Mouse (Mus musculus): Measurements from ENCODE around the gene Casq1.

The Casq1 gene

DNA sequence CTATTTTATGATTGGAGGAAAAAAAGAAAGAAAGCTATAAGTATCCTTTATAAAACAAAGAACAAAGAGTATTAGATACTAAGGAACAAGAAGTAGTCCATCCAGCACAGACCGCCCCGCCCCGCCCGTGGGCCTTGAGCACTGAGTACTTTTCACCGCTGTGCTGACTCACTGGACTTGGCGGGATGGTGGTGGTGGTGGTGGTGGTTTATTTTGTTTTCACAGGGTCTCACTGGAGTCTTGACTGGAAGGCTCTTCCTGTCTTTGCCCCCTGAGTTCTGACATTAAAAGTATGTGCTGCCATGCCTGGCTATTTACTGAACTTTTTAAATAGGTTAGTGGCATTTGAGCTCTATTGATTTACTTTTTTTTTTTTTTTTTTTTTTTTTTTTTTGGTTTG is 36.6 kb downstream of the Casq1 start:
- no peak for DNase-seq (ENCODE audit: low read depth, low spot score)

DNA sequence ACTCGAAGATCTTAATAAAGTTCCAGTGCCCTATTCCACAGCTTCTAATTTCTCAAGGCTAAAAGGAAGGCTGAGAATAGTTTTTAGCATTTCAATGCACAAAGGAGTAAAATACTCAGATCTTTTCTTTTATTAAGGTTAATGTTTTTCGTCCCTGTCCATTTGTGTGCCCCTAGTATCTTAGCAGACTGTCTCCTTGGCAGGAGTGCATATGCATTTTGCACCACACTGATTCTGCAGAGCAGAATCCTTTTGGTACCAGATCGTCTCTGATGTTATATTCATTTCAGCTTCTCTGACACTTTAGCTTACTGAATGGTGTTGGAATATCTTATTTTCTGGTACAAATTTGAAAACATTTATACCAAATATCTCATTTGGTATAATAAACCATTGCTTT is 37.9 kb downstream of the Casq1 start:
- DNase-seq (ENCODE audit: low read depth, low spot score), result no peak

DNA sequence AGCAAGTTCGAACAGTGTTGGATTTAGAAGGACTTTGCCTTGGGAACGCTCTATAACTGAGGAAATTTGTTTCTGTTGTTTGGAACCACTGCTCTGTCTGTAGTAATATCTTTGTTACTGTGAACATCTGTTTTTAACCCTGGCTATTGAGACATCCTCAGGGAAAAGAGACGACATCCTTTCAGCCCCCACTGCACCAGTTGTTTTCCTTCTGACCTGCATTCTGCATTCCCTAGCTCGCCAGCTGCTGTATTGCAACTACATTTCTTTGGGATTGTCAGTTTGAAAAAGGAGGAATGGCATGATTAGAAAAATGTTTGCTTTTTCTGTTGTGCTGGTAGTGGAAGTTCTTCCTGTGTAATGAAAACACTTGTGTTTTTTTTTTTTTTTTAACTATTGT is 38.8 kb downstream of the Casq1 start:
- no peak for DNase-seq (ENCODE audit: low read depth, low spot score)

DNA sequence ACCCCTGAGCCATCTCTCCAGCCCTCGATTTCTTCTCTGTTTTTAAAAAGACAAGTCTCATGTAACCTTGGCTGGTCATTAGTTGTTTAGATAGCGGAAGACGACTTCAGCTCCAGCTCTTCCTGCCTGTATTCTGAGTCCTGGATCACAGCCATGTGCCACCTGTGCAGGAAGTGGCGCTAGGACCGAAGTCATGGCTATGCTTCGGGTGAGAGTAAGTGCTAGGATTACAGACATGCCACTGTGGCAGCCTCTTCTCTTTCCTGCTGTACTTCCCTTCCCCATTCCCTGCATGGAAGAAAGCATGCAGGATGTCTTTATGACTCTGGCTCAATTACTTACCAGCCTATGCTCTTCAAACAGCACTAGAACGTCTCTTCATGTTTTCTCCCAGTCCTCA is 40.6 kb downstream of the Casq1 start:
- no peak for DNase-seq (ENCODE audit: low read depth, low spot score)

DNA sequence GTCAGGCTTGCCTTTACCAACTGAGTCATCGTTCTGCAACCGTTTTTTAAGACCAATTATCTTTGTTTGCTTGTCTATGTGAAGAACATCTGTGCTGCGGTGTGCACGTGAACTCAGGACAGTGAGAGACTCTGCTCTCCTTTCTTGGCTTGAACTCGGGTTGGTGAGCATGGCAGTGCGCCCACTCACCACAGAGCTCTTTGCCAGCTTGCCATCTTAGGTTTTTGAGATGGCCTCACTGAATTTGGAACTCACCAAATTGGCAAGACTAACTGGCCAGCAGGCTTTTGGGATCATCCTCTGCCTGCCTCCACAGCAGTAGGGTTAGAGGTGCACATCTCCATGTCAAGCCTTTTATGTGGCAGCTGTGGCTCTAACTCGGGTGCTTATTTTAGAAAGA is 41.9 kb downstream of the Casq1 start:
- DNase-seq (ENCODE audit: low read depth, low spot score), result no peak

DNA sequence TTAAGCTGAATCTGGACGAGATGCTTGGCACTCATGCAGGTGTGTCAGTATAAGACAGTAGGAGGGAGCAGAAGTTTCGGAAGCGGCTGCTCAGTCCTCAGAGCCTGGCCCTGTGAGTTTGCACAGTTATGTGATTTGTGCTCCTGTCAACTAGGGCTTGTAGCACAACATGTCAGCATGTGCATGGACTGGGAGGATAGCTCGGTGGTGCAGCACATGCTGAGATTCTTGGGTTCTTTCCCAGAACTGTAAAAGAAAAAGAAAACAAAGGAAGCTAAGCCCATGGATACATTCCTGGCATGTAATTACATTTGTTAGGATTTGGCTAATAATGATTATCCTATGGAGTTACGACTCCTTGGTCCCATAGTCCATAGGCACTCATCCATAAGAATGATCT is 46.5 kb downstream of the Casq1 start:
- DNase-seq (ENCODE audit: low read depth, low spot score), result no peak

DNA sequence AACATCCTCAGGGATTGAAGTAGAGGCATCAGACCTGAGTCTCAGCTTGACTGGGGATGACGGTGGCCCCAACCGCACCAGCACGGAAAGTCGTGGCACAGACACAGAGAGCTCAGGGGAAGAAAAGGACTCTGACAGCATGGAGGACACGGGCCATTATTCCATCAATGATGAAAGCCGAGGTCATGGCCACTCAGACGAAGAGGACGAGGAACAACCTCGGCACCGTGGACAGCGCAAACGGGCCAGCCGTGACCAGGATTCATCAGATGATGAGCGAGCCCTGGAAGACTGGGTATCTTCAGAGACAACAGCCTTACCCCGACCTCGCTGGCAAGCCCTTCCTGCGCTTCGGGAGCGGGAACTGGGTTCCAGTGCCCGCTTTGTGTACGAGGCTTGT is 47.3 kb downstream of the Casq1 start:
- DNase-seq (ENCODE audit: low read depth, low spot score), result no peak

DNA sequence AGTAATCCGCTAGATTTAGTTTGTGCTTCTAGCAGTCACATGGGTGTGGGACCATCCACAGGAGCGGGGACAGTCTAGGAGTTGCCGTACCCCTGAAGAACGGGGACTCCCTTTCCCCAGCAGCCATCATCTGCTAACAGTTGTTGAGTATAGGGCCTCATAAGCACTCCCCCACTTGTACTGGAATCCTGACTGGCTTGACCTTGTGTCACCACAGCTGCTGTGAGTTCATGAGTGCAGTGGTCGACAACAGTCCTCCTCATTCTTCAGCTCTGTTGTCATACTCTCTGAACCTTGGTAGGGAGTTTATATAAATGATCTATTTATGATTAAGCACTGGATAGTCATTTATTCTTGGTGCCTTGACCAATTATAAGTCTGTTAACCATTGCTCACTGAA is 49.9 kb downstream of the Casq1 start:
- no peak for DNase-seq (ENCODE audit: low read depth, low spot score)

DNA sequence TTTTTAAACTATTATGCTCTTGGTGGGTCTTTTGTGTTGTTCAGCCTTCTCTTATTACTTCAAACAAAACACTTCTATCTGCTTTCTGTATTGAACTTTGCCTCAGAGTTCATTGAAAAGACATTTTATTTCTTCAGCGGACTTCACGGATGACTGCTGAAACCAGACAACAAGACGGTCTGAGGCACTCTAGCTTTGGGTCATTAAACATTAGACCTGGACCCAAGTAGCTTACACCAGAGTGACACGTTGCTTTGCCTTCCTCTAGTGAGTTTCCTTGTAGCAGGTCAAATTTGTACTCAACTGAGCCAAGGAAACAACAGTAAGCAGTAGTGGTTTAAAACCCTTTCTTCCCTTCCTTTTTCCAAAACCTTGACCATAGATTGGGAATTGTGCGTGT is 51.8 kb downstream of the Casq1 start:
- DNase-seq (ENCODE audit: low read depth, low spot score), result no peak

DNA sequence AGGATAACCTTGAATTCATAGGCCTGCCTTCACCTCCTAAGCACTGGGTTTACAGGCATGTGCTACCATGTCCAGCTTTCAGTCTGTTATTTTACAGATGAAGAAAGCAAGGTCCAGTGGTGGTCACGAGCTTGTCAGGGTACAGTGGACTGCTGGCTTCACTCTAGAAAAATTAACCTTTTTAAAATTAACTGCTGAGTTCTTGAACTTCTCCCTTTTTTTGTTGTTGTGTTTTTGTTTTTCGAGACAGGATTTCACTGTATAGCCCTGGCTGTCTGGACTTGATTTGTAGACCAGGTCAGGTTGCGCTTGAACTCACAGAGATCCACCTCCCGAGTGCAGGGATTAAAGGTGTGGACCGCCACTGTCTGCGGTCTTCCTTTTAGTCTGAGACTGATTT is 56.7 kb downstream of the Casq1 start:
- DNase-seq (ENCODE audit: low read depth, low spot score), result no peak

DNA sequence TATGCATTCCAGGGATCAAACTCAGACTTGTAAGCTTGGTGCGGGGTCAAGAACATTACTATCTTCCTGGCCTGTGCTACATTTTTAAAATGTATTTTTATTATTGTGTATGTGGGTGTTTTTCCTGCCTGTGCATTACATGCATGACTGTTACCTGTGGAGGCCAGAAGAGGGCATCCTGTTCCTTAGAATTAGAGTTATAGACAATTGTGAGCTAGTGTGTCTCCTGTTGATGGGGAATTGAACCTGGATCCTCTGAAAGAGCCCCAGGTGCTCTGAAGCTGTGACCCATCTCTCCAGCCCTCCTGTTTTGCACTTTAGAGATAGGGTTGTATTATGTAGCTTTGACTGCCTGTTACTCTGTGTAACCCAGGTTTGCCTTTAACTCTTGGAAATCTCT is 57.7 kb downstream of the Casq1 start:
- no peak for DNase-seq (ENCODE audit: low read depth, low spot score)

DNA sequence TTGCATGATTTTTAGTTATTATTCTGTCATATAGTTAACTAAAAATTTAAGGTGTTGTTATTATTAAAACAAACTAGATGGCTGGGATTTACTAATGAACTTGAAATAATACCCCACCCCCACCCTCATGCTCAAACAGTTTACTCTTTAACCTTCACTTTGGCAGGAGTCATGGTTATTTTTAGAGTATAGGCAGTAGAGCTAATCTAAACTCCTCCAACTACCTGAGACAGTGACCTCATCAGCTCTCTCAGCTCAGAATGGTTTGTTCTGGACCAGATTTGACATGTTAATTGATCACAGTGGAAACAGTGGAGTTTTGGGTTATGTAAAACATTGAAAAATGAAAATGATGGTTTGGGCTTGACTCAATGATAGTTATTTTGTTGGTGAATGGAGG is 59.2 kb downstream of the Casq1 start:
- DNase-seq (ENCODE audit: low read depth, low spot score), result no peak

DNA sequence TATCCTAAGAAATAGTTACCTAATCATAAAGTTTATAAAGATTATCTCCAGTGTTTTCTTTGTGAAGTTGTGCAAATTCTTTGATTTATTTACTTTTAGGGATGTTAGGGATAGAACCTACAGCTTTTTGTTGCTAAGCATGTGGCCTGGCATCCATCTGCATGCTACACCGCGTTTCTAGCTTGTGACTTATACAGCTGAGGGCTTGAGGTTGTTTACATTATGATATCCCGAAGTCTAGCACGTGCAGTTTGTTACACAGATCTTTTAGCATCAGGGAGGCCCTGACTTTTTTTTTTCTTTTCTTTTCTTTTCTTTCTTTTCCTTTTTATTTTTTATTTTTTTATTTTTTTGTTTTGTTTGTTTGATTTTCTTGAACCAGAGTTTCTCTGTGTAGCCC is 59.7 kb downstream of the Casq1 start:
- DNase-seq (ENCODE audit: low read depth, low spot score), result no peak
